Mouse (Mus musculus): ENCODE measurements around the gene Rab33a. TPM values are rescaled to one million over a fixed set of nuclear protein-coding genes. Genes with fewer than 3 reads are reported as not detected.

The Rab33a gene
- polyA plus RNA-seq (2012; rRNA removed), result 0.43 and 0.45 TPM in 2 replicates

GRCm38 (mm10) chrX:48518808-48519548 lies at the start of gene Rab33a:
TSS of gene Rab33a (plus strand) at chrX:48519285.

DNA sequence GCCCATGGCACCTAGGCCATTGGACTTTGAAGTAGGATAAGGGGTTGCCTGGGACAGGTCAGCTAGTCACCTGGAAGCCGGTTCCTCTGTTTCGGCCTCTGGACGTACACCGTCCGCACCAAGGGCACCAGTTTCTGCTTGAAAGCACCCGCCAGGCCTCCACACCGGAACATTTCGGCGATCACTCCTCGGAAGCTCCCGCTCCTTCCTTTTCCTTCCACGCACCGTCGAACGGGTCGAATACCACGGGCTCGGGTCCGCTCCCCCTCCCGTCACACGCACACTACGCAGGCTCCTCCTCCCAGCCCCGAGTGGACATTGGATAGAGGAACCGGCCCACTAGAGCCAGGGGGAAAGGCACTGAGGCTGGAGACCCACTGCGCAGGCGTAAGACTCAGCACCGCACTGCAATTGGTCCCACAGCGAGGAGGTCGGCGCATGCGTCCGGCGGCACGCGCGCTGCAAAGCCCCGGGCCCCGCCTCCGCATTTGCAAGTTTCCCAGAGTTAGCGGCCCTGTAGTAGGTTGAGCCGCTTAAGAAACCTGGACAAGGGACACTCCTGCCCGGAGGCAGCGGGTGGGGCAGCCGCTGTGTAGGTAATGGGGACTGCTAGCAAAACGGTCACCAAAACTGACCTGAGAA lies 5.8 kb upstream of the Rab33a start, which contains the start of gene Aifm1:
Gene Aifm1 (minus strand): TSS at position 398 of the 642 bp plus-strand sequence.

Other genes with a start within 250 kb of the Rab33a start
- gene Bcorl1, start 177.9 kb upstream of the Rab33a start, polyA plus RNA-seq (2012; rRNA removed), result 1.8 and 2.1 TPM in 2 replicates
- 3.5 and 4.2 TPM in 2 replicates for gene Elf4, start 56.2 kb upstream of the Rab33a start, polyA plus RNA-seq (2012; rRNA removed)
- 39.6 and 41.2 TPM in 2 replicates for gene Aifm1, start 5.7 kb upstream of the Rab33a start, polyA plus RNA-seq (2012; rRNA removed)
- 5.5 and 5.6 TPM in 2 replicates for gene Zfp280c, start 75.2 kb downstream of the Rab33a start, polyA plus RNA-seq (2012; rRNA removed)
- gene Slc25a14, start 104.1 kb downstream of the Rab33a start, polyA plus RNA-seq (2012; rRNA removed), result 2.4 and 2.6 TPM in 2 replicates
- gene Gpr119, start 155.2 kb downstream of the Rab33a start, polyA plus RNA-seq (2012; rRNA removed), result not detected in 2 replicates
- 11.6 and 11.7 TPM in 2 replicates for gene Rbmx2, start 175.7 kb downstream of the Rab33a start, polyA plus RNA-seq (2012; rRNA removed)

All from liver, embryonic 14 days (tissue).